Mouse (Mus musculus) kidney, postnatal 4 days (tissue): Measurements from ENCODE around the gene Yipf2.
"Not testable (repeated sequence)": the region's sequence is repeated elsewhere in the genome, so short reads cannot be mapped to it uniquely, and the experiment has no call there.

Experiments used
- DNase-seq, 2 experiments: peaks; one replicate each; pipeline ENCODE4 v3.0.0; 2021; ENCODE audit warnings: mixed read lengths in 2 of 2

The Yipf2 gene

GRCm38 (mm10) chr9:21556996-21557395, 35.6 kb downstream of the Yipf2 start:
- no peak for DNase-seq

GRCm38 (mm10) chr9:21555198-21555742, 37.4 kb downstream of the Yipf2 start:
- no peak for DNase-seq

GRCm38 (mm10) chr9:21553607-21554273, 38.9 kb downstream of the Yipf2 start:
- DNase-seq: no peak

GRCm38 (mm10) chr9:21551049-21551448, 41.6 kb downstream of the Yipf2 start:
- no peak for DNase-seq

- peak; percentile 74 to 84 for DNase-seq
These were observed 45.3 kb downstream of the Yipf2 start for GRCm38 (mm10) chr9:21547075-21547941.

- no peak for DNase-seq
These were observed 45.9 kb downstream of the Yipf2 start, which contains the start of gene Carm1 for GRCm38 (mm10) chr9:21546789-21547074. TSS of gene Carm1 (plus strand) at chr9:21546894.

- peak; percentile 100 for DNase-seq
These were observed 46.5 kb downstream of the Yipf2 start for GRCm38 (mm10) chr9:21545916-21546788.

- no peak for DNase-seq
These were observed 47.2 kb downstream of the Yipf2 start for GRCm38 (mm10) chr9:21545351-21545915.

GRCm38 (mm10) chr9:21542001-21542400, 50.6 kb downstream of the Yipf2 start:
- not testable (repeated sequence) for DNase-seq

GRCm38 (mm10) chr9:21539981-21540753, 52.5 kb downstream of the Yipf2 start:
- DNase-seq: no peak
